Mouse (Mus musculus) retina, adult 2 months (tissue): ENCODE data around the gene Cadm1.

Experiments used
- DNase-seq: peaks from one replicate; pipeline ENCODE4 v3.0.0-alpha.2; 2012; ENCODE audit warnings: low read depth, low spot score

Gene Cadm1

GRCm38 (mm10) chr9:47608441-47608840, 78.5 kb downstream of the Cadm1 start:
- no peak for DNase-seq

- DNase-seq: no peak
Measured at GRCm38 (mm10) chr9:47608921-47609320, 78.9 kb downstream of the Cadm1 start.

GRCm38 (mm10) chr9:47609443-47609842, 79.5 kb downstream of the Cadm1 start:
- no peak for DNase-seq

GRCm38 (mm10) chr9:47610316-47610715, 80.3 kb downstream of the Cadm1 start:
- DNase-seq: no peak

- DNase-seq: no peak
Measured at GRCm38 (mm10) chr9:47612894-47613412, 83.0 kb downstream of the Cadm1 start.

- DNase-seq: no peak
Measured at GRCm38 (mm10) chr9:47615049-47615448, 85.1 kb downstream of the Cadm1 start.

- DNase-seq: no peak
Measured at GRCm38 (mm10) chr9:47616391-47616790, 86.4 kb downstream of the Cadm1 start.

- DNase-seq: no peak
Measured at GRCm38 (mm10) chr9:47619501-47620029, 89.6 kb downstream of the Cadm1 start.

GRCm38 (mm10) chr9:47623447-47624445, 93.8 kb downstream of the Cadm1 start:
- DNase-seq: no peak

GRCm38 (mm10) chr9:47624565-47625520, 94.9 kb downstream of the Cadm1 start:
- DNase-seq: no peak

- no peak for DNase-seq
Measured at GRCm38 (mm10) chr9:47625621-47626210, 95.7 kb downstream of the Cadm1 start.

- DNase-seq: no peak
Measured at GRCm38 (mm10) chr9:47627966-47628365, 98.0 kb downstream of the Cadm1 start.

GRCm38 (mm10) chr9:47628550-47628949, 98.6 kb downstream of the Cadm1 start:
- no peak for DNase-seq

GRCm38 (mm10) chr9:47634695-47635094, 104.7 kb downstream of the Cadm1 start:
- DNase-seq: no peak

GRCm38 (mm10) chr9:47642663-47643062, 112.7 kb downstream of the Cadm1 start:
- DNase-seq: no peak

- DNase-seq: no peak
Measured at GRCm38 (mm10) chr9:47645056-47645455, 115.1 kb downstream of the Cadm1 start.

GRCm38 (mm10) chr9:47651431-47651830, 121.5 kb downstream of the Cadm1 start:
- DNase-seq: no peak

- DNase-seq: no peak
Measured at GRCm38 (mm10) chr9:47652203-47652602, 122.2 kb downstream of the Cadm1 start.

- no peak for DNase-seq
Measured at GRCm38 (mm10) chr9:47652936-47653335, 123.0 kb downstream of the Cadm1 start.

- no peak for DNase-seq
Measured at GRCm38 (mm10) chr9:47659366-47660090, 129.6 kb downstream of the Cadm1 start.
